Mouse (Mus musculus) MEL (cell line): ENCODE data around the gene Slc35b4. TPM values are rescaled to one million over a fixed set of nuclear protein-coding genes. Genes with fewer than 3 reads are reported as not detected.
A peak's percentile ranks its signal among the peaks of the same experiment; 100 is the strongest.

Experiments
- DNase-seq: peaks from one replicate; pipeline ENCODE4 v3.0.0; 2011; ENCODE audit warnings: low read depth, low spot score
- H3K27ac ChIP-seq: 2 replicates; pipeline ENCODE4 v1.5.1; 2012; ENCODE audit warnings: low read depth, mild to moderate bottlenecking, control low read depth, low read length, moderate library complexity; ENCODE audit not compliant: control insufficient read depth
- H3K27me3 ChIP-seq, 2 experiments: fragments of 150-350 bp in 1 of 2; sonication (generic) in 1 of 2; 2 replicates each; pipeline ENCODE4 v1.6.1; 2012; ENCODE audit warnings: low read length in 2 of 2, mild to moderate bottlenecking in 2 of 2, improper control_type of control experiment in 1 of 2, moderate library complexity in 1 of 2; ENCODE audit not compliant: insufficient read depth in 2 of 2, control insufficient read depth in 1 of 2
- H3K36me3 ChIP-seq, 2 experiments: 2 replicates each; pipeline ENCODE4 v1.6.1; 2012 to 2014; ENCODE audit warnings: low read length in 2 of 2, improper control_type of control experiment in 1 of 2, inconsistent platforms in 1 of 2, mild to moderate bottlenecking in 1 of 2; ENCODE audit not compliant: insufficient read depth in 2 of 2, control insufficient read depth in 1 of 2
- H3K4me1 ChIP-seq, 2 experiments: fragments of 150-350 bp in 1 of 2; sonication (generic) in 1 of 2; 2 replicates each; pipeline ENCODE4 v1.6.1; 2012; ENCODE audit warnings: low read length in 2 of 2, improper control_type of control experiment in 1 of 2, mild to moderate bottlenecking in 1 of 2; ENCODE audit not compliant: insufficient read depth in 2 of 2, control insufficient read depth in 1 of 2
- H3K4me3 ChIP-seq, 2 experiments: fragments of 150-350 bp in 1 of 2; sonication (generic) in 1 of 2; 2 replicates each; pipeline ENCODE4 v1.5.1; 2012; ENCODE audit warnings: low read depth in 2 of 2, low read length in 2 of 2, mild to moderate bottlenecking in 2 of 2, moderate library complexity in 2 of 2, control low read depth in 1 of 2, improper control_type of control experiment in 1 of 2; ENCODE audit not compliant: control insufficient read depth in 1 of 2, insufficient read depth in 1 of 2
- H3K79me2 ChIP-seq: 2 replicates; pipeline ENCODE4 v1.6.1; 2012; ENCODE audit warnings: mild to moderate bottlenecking, low read length, moderate library complexity; ENCODE audit not compliant: control insufficient read depth, poor library complexity, insufficient read depth
- H3K9ac ChIP-seq: 2 replicates; pipeline ENCODE4 v1.6.1; 2012; ENCODE audit warnings: low read depth, mild to moderate bottlenecking, control low read depth, low read length, moderate library complexity; ENCODE audit not compliant: control insufficient read depth, poor library complexity, severe bottlenecking
- H3K9me3 ChIP-seq: fragments of 150-350 bp; sonication (generic); replicated peaks from 2 replicates; pipeline ENCODE4 v1.6.1; 2012; ENCODE audit warnings: mild to moderate bottlenecking, low read length, improper control_type of control experiment, moderate library complexity; ENCODE audit not compliant: insufficient read depth
- CTCF ChIP-seq, 3 experiments: IDR thresholded peaks in 2 of 3; conservative IDR thresholded peaks in 1 of 3; 2 replicates each; pipeline ENCODE4 v1.5.1; 2011 to 2012; ENCODE audit warnings: low read length in 3 of 3, low read depth in 2 of 3, mild to moderate bottlenecking in 2 of 3, improper control_type of control experiment in 1 of 3, inconsistent platforms in 1 of 3, mixed read lengths in 1 of 3, moderate library complexity in 1 of 3; ENCODE audit not compliant: control insufficient read depth in 1 of 3, insufficient read depth in 1 of 3, poor library complexity in 1 of 3, severe bottlenecking in 1 of 3
- E2F4 ChIP-seq: IDR thresholded peaks from 2 replicates; pipeline ENCODE4 v1.6.1; 2011; ENCODE audit warnings: low read depth, low read length, improper control_type of control experiment, borderline replicate concordance
- GABPA ChIP-seq: IDR thresholded peaks from 2 replicates; pipeline ENCODE4 v1.6.1; 2012; ENCODE audit warnings: low read depth, mild to moderate bottlenecking, inconsistent platforms, low read length, improper control_type of control experiment, moderate library complexity
- GATA1 ChIP-seq: IDR thresholded peaks from 2 replicates; pipeline ENCODE4 v1.6.1; 2011; ENCODE audit warnings: low read depth, low read length, improper control_type of control experiment
- MEF2A ChIP-seq: IDR thresholded peaks from 2 replicates; pipeline ENCODE4 v1.6.1; 2014; ENCODE audit warnings: low read depth, mild to moderate bottlenecking, inconsistent platforms, low read length, improper control_type of control experiment; ENCODE audit not compliant: poor library complexity, insufficient replicate concordance, severe bottlenecking; ENCODE audit errors: extremely low read depth
- NRF1 ChIP-seq: IDR thresholded peaks from 2 replicates; pipeline ENCODE4 v1.6.1; 2014; ENCODE audit warnings: low read depth, mild to moderate bottlenecking, inconsistent platforms, low read length, improper control_type of control experiment, moderate library complexity; ENCODE audit not compliant: poor library complexity, insufficient read depth, severe bottlenecking
- RAD21 ChIP-seq: IDR thresholded peaks from 2 replicates; pipeline ENCODE4 v1.6.1; 2011; ENCODE audit warnings: mild to moderate bottlenecking, low read depth, low read length, improper control_type of control experiment
- SMC3 ChIP-seq: IDR thresholded peaks from 2 replicates; pipeline ENCODE4 v1.6.1; 2011; ENCODE audit warnings: low read depth, low read length, improper control_type of control experiment
- USF1 ChIP-seq: IDR thresholded peaks from 2 replicates; pipeline ENCODE4 v1.6.1; 2014; ENCODE audit warnings: low read depth, mild to moderate bottlenecking, inconsistent platforms, low read length, improper control_type of control experiment, moderate library complexity
- ZC3H11A ChIP-seq: IDR thresholded peaks from 2 replicates; pipeline ENCODE4 v1.6.1; 2012; ENCODE audit warnings: low read depth, mild to moderate bottlenecking, inconsistent platforms, low read length, improper control_type of control experiment
- ZMIZ1 ChIP-seq: IDR thresholded peaks from 2 replicates; pipeline ENCODE4 v1.6.1; 2012; ENCODE audit warnings: low read depth, mild to moderate bottlenecking, inconsistent platforms, low read length, improper control_type of control experiment, moderate library complexity
- polyA plus RNA-seq, 2 experiments: library from polyadenylated mRNA; stranded (reverse) in 1 of 2; unstranded in 1 of 2; fragments of >175 nt in 1 of 2; fragments of >200 nt in 1 of 2; gene quantifications; 2 replicates each; pipeline versions ENCODE4 v1.2.1 to v1.2.4; 2012; ENCODE audit warnings: low replicate concordance in 2 of 2, low read depth in 1 of 2; ENCODE audit not compliant: insufficient read length in 2 of 2, insufficient read depth in 1 of 2, missing spikeins in 1 of 2
- total RNA-seq: library from RNA; depleted of rRNA; stranded (reverse); fragments of 300-350 nt; gene quantifications from 2 replicates; pipeline ENCODE4 v1.2.3, GENCODE M21; 2012

The Slc35b4 gene
- total and polyA plus RNA-seq, 3 experiments, result 6.1 to 10.7 TPM; not detected in 1

DNA sequence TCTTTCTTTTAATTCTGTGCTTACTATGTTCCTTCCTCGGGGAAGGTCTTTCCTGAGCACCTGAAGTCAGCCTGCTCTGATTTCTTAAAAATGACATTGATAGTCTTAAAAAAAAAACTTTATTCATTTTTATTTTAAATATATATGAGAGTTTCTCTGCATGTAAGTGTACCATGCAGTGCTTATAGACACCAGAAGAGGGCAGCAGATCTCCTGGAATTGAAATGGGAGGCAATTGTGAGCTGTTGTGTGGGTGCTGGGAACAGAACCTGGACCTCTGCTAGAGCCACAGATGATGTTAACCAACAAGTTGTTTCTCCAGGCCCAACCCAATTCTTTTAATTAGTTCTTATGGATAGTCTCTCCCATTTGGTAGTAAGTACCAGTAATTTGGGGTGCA is 18.1 kb upstream of the Slc35b4 start (continued):
- peak; percentile 26 to 45 (median 42); a peak in 5 of 6 replicates for TF ChIP-seq CTCF (IDR thresholded peaks at IDR 0.05 in 2 of 3, conservative IDR thresholded peaks at IDR 0.05 in 1 of 3; ENCODE audit: control insufficient read depth in 1 of 3, insufficient read depth in 1 of 3, low read depth in 2 of 3, low read length in 3 of 3, poor library complexity in 1 of 3, severe bottlenecking in 1 of 3)
- no peak for TF ChIP-seq GABPA
- no peak for TF ChIP-seq ZMIZ1

DNA sequence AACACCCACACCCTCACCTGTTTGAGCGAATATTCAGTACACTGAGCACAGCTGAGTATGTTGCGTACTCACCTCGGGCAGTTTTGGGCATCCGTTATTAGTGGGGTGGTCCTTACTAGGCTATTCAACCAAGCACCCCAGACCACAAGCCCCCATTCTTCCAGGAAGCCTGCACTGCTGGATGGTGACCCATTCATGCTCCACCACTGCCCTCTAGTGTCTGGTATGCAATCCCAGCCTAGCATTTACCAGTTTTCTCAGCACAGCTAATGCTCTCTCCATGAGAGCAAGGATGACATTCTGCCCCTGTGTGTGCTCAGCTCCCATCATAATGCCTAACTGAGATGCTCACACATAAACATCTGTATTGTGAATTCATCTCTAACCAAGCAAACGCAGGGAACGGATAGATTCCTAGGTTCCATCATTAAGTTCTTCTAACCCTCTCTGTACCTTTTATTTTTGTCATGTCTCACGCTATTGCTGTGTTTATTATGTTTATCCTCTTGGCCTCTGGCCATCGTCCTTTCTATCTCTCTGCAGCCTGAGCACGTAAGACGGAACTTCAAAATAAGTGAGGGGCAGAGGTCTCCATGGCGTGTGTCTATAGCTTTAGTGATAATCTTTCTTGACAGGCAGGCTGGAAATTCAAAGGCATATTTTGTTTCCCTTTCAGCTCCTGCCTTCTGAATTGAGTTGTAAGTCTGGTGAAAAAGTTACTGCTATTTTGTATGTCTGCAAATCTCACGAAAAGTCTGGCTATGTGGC is 17.0 kb upstream of the Slc35b4 start:
- peaks cover 0 to 5% of the 10 kb centered on the region in 2 experiments; a peak in 3 of 4 replicates for H3K27me3 ChIP-seq
- H3K79me2 ChIP-seq, result no peaks in the 10 kb centered on the region
- H3K27ac ChIP-seq, result no peak overlapping the region
- H3K9me3 ChIP-seq, result no peaks in the 10 kb centered on the region
- peak; percentile 64 for DNase-seq
- no peaks in the 10 kb centered on the region; a peak in 1 of 4 replicates for H3K36me3 ChIP-seq
- H3K9ac ChIP-seq, result no peak overlapping the region
- no peaks in the 10 kb centered on the region; a peak in 1 of 4 replicates for H3K4me1 ChIP-seq
- no peak overlapping the region for H3K4me3 ChIP-seq
- TF ChIP-seq E2F4 (no peak), ZC3H11A (peak; percentile 69), SMC3 (peak; percentile 71), CTCF (IDR thresholded peaks at IDR 0.05 in 2 of 3, conservative IDR thresholded peaks at IDR 0.05 in 1 of 3; ENCODE audit: control insufficient read depth in 1 of 3, insufficient read depth in 1 of 3, low read depth in 2 of 3, low read length in 3 of 3, poor library complexity in 1 of 3, severe bottlenecking in 1 of 3) (peak; percentile 74 to 87 (median 84)), RAD21 (peak; percentile 91)

DNA sequence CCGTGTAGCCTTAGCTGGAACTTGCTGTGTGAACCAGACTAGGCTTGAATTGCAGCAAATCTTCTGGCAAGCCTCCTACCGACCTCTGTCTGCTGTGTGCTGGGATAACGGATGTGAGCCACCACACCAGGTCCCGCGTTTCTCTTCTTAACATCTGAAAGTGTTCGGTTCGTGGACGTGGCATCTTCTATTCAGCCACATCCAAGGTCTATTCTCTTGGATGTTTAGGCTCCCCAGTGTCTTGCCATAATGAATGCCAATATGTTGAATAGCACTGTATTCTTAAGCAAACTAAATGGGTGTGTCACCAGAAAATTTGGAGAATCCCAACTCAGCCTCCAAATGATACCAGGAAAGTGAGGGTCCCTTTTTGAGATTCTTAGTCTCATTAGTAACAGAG is 14.5 kb upstream of the Slc35b4 start:
- Histone ChIP-seq H3K36me3 (no peaks in the 10 kb centered on the region; a peak in 1 of 4 replicates), H3K9me3 (no peaks in the 10 kb centered on the region), H3K27ac (no peak overlapping the region), H3K79me2 (no peaks in the 10 kb centered on the region), H3K9ac (no peak overlapping the region)
- DNase-seq, result no peak
- TF ChIP-seq MEF2A (no peak), USF1 (no peak)
- TF ChIP-seq, all 39 proteins: peak for 0
- Histone ChIP-seq H3K27me3 (peaks cover 0 to 1% of the 10 kb centered on the region in 2 experiments; a peak in 2 of 4 replicates), H3K4me1 (no peaks in the 10 kb centered on the region; a peak in 1 of 4 replicates), H3K4me3 (no peak overlapping the region)

DNA sequence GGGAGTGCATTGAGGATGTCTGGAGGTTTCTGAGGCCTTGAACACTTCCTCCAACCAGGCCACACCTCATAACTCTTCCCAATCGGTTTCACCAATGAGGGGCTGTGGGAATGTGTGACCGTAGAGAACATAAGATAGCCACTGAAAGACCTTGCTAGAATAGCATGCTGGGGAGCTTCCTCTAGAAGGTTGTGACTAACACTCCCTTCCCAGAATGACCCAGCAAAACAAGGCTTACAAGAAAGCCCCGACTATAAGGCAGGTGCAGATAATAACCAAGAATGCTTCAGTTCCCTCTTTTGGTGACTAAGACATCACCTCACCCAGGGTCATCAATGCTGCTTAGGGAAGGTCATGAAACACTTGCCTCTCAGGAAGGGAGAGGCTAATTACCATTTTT is 12.6 kb upstream of the Slc35b4 start:
- no peak overlapping the region for H3K4me3 ChIP-seq
- no peaks in the 10 kb centered on the region for H3K9me3 ChIP-seq
- no peaks in the 10 kb centered on the region; a peak in 1 of 4 replicates for H3K27me3 ChIP-seq
- TF ChIP-seq NRF1 (no peak), GATA1 (0 out of 2 replicates have a peak, but pooled peaks have one; percentile 9)
- H3K27ac ChIP-seq, result no peak overlapping the region
- peak; percentile 67 for DNase-seq
- H3K4me1 ChIP-seq, result no peaks in the 10 kb centered on the region; a peak in 1 of 4 replicates
- no peak overlapping the region for H3K9ac ChIP-seq
- H3K36me3 ChIP-seq, result no peaks in the 10 kb centered on the region; a peak in 1 of 4 replicates
- no peaks in the 10 kb centered on the region for H3K79me2 ChIP-seq
